Mouse (Mus musculus) liver, embryonic 11.5 days (tissue): ENCODE measurements at regions not wholly inside any gene's neighbourhood (a gene's known extent, or its start where the extent isn't known, plus 50 kb on each side); places are given as distances from the start of the nearest gene placed in this dataset.
A peak's percentile ranks its signal among the peaks of the same experiment; 100 is the strongest.

Experiments
- ATAC-seq: fragments of 200-750 bp; cut with Nextera tagmentation; replicated peaks from 2 replicates; pipeline ENCODE4 v1.8.0; 2017; ENCODE audit warnings: moderate number of reproducible peaks, mild to moderate bottlenecking, moderate TSS enrichment, moderate library complexity; ENCODE audit not compliant: low FRiP score
- DNase-seq: peaks from one replicate; pipeline ENCODE4 v3.0.0-alpha.2; 2017; ENCODE audit warnings: low spot score
- H3K27ac ChIP-seq: fragments of 300-500 bp; sonication (generic); 2 replicates; pipeline ENCODE4 v1.5.1; 2014; ENCODE audit warnings: mild to moderate bottlenecking, low read depth, low read length, control low read depth
- H3K27me3 ChIP-seq: fragments of 300-500 bp; sonication (generic); replicated peaks from 2 replicates; pipeline ENCODE4 v1.6.1; 2014; ENCODE audit warnings: low read length, mixed read lengths; ENCODE audit not compliant: control insufficient read depth, insufficient read depth
- H3K36me3 ChIP-seq: fragments of 300-500 bp; sonication (generic); 2 replicates; pipeline ENCODE4 v1.6.1; 2014; ENCODE audit warnings: mild to moderate bottlenecking, low read length, moderate library complexity, mixed read lengths; ENCODE audit not compliant: control insufficient read depth, insufficient read depth
- H3K4me1 ChIP-seq: fragments of 300-500 bp; sonication (generic); replicated peaks from 2 replicates; pipeline ENCODE4 v1.6.1; 2014; ENCODE audit warnings: low read length, mixed read lengths; ENCODE audit not compliant: control insufficient read depth, insufficient read depth
- H3K4me2 ChIP-seq: fragments of 300-500 bp; sonication (generic); 2 replicates; pipeline ENCODE4 v1.6.1; 2014; ENCODE audit warnings: mild to moderate bottlenecking, control low read depth, moderate library complexity
- H3K4me3 ChIP-seq: fragments of 300-500 bp; sonication (generic); 2 replicates; pipeline ENCODE4 v1.5.1; 2014; ENCODE audit warnings: low read depth, low read length, control low read depth
- H3K9ac ChIP-seq: fragments of 300-500 bp; sonication (generic); 2 replicates; pipeline ENCODE4 v1.6.1; 2014; ENCODE audit warnings: low read depth, low read length, control low read depth
- H3K9me3 ChIP-seq: fragments of 300-500 bp; sonication (generic); 2 replicates; pipeline ENCODE4 v1.6.1; 2016; ENCODE audit warnings: low read length, inconsistent platforms, mixed read lengths; ENCODE audit not compliant: control insufficient read depth
- WGBS: fragments of 180-500 bp; shearing (Covaris S2); extraction: QIAGEN DNeasy Blood & Tissue Kit; methylation state at CpG from one replicate; pipeline ENCODE4 v1.1.7; 2014; 5-methylcytosine and 5-hydroxymethylcytosine counted together

- no peaks in the 10 kb centered on the region for H3K4me1 ChIP-seq
- no peak for ATAC-seq
- H3K9ac ChIP-seq: no peak overlapping the region
- H3K36me3 ChIP-seq: no peaks in the 10 kb centered on the region
- no peak for DNase-seq
- H3K4me3 ChIP-seq: no peak overlapping the region
- H3K27ac ChIP-seq: no peak overlapping the region
- no peaks in the 10 kb centered on the region; the same call in 1 of the 2 replicates for H3K9me3 ChIP-seq
- no peaks in the 10 kb centered on the region for H3K27me3 ChIP-seq
- no peak overlapping the region for H3K4me2 ChIP-seq
- WGBS: 81% methylated on average over 4 of the region's 4 CpGs
Observed at GRCm38 (mm10) chr6:81724601-81725545, 198.6 kb upstream of the Gcfc2 start.

- no peaks in the 10 kb centered on the region for H3K4me1 ChIP-seq
- ATAC-seq: no peak
- H3K27ac ChIP-seq: no peak overlapping the region
- H3K27me3 ChIP-seq: no peaks in the 10 kb centered on the region
- no peaks in the 10 kb centered on the region; the same call in 1 of the 2 replicates for H3K9me3 ChIP-seq
- no peak overlapping the region for H3K4me3 ChIP-seq
- H3K4me2 ChIP-seq: no peak overlapping the region
- H3K36me3 ChIP-seq: no peaks in the 10 kb centered on the region
- no peak for DNase-seq
- H3K9ac ChIP-seq: no peak overlapping the region
- 51% methylated on average over 5 of the region's 5 CpGs for WGBS
Observed at GRCm38 (mm10) chr6:81731631-81732030, 191.8 kb upstream of the Gcfc2 start.

- no peak for DNase-seq
- no peaks in the 10 kb centered on the region for H3K9me3 ChIP-seq
- H3K4me2 ChIP-seq: no peak overlapping the region
- H3K27ac ChIP-seq: no peak overlapping the region
- H3K27me3 ChIP-seq: no peaks in the 10 kb centered on the region
- no peaks in the 10 kb centered on the region for H3K36me3 ChIP-seq
- 81% methylated on average over 3 of the region's 3 CpGs for WGBS
- H3K4me1 ChIP-seq: no peaks in the 10 kb centered on the region
- no peak overlapping the region for H3K4me3 ChIP-seq
- H3K9ac ChIP-seq: no peak overlapping the region
- no peak for ATAC-seq
Observed at GRCm38 (mm10) chr6:81733527-81733926, 189.9 kb upstream of the Gcfc2 start.

- Histone ChIP-seq H3K4me1 (no peaks in the 10 kb centered on the region), H3K4me3 (no peak overlapping the region), H3K4me2 (no peak overlapping the region), H3K9me3 (no peaks in the 10 kb centered on the region), H3K9ac (no peak overlapping the region), H3K36me3 (no peaks in the 10 kb centered on the region), H3K27ac (no peak overlapping the region), H3K27me3 (no peaks in the 10 kb centered on the region)
- 86% methylated on average over 5 of the region's 5 CpGs for WGBS
- no peak for ATAC-seq
- DNase-seq: no peak
Observed at GRCm38 (mm10) chr6:81738466-81738865, 185.0 kb upstream of the Gcfc2 start.

- no peak for DNase-seq
- Histone ChIP-seq H3K4me2 (no peak overlapping the region), H3K36me3 (no peaks in the 10 kb centered on the region), H3K4me3 (no peak overlapping the region), H3K4me1 (no peaks in the 10 kb centered on the region), H3K27me3 (no peaks in the 10 kb centered on the region), H3K27ac (no peak overlapping the region), H3K9ac (no peak overlapping the region), H3K9me3 (no peaks in the 10 kb centered on the region)
- peak; percentile 36; the same call in 1 of the 2 replicates for ATAC-seq
- 57% methylated on average over 3 of the region's 3 CpGs for WGBS
Observed at GRCm38 (mm10) chr6:81749681-81750080, 173.8 kb upstream of the Gcfc2 start.

- H3K36me3 ChIP-seq: no peaks in the 10 kb centered on the region
- no peak overlapping the region for H3K27ac ChIP-seq
- no peak overlapping the region for H3K4me2 ChIP-seq
- no peak for ATAC-seq
- H3K9ac ChIP-seq: no peak overlapping the region
- no peak overlapping the region for H3K4me3 ChIP-seq
- no peaks in the 10 kb centered on the region for H3K4me1 ChIP-seq
- 80% methylated on average over 5 of the region's 5 CpGs for WGBS
- DNase-seq: no peak
- no peaks in the 10 kb centered on the region for H3K9me3 ChIP-seq
- no peaks in the 10 kb centered on the region for H3K27me3 ChIP-seq
Observed at GRCm38 (mm10) chr6:81751631-81752030, 171.8 kb upstream of the Gcfc2 start.

- ATAC-seq: no peak
Observed at GRCm38 (mm10) chr6:81756242-81756641, 167.2 kb upstream of the Gcfc2 start.

GRCm38 (mm10) chr6:81758876-81759275 lies 164.6 kb upstream of the Gcfc2 start:
- DNase-seq: no peak
- ATAC-seq: no peak
- Histone ChIP-seq H3K9me3 (no peaks in the 10 kb centered on the region), H3K4me1 (no peaks in the 10 kb centered on the region), H3K36me3 (no peaks in the 10 kb centered on the region), H3K27me3 (no peaks in the 10 kb centered on the region), H3K27ac (no peak overlapping the region), H3K9ac (no peak overlapping the region), H3K4me2 (no peak overlapping the region), H3K4me3 (no peak overlapping the region)
- WGBS: 83% methylated on average over 5 of the region's 5 CpGs

More at GRCm38 (mm10) chr6:81756242-81756641, 167.2 kb upstream of the Gcfc2 start:
- no peak for DNase-seq
- H3K27me3 ChIP-seq: no peaks in the 10 kb centered on the region
- H3K27ac ChIP-seq: no peak overlapping the region
- 77% methylated on average over 7 of the region's 7 CpGs for WGBS
- H3K9me3 ChIP-seq: no peaks in the 10 kb centered on the region
- no peak overlapping the region for H3K4me3 ChIP-seq
- H3K4me1 ChIP-seq: no peaks in the 10 kb centered on the region
- no peak overlapping the region for H3K9ac ChIP-seq
- H3K36me3 ChIP-seq: no peaks in the 10 kb centered on the region
- H3K4me2 ChIP-seq: no peak overlapping the region

GRCm38 (mm10) chr6:81760181-81760580 lies 163.3 kb upstream of the Gcfc2 start:
- Histone ChIP-seq H3K9me3 (no peaks in the 10 kb centered on the region), H3K27ac (no peak overlapping the region), H3K27me3 (no peaks in the 10 kb centered on the region), H3K4me3 (no peak overlapping the region), H3K4me2 (no peak overlapping the region), H3K9ac (no peak overlapping the region), H3K4me1 (no peaks in the 10 kb centered on the region), H3K36me3 (no peaks in the 10 kb centered on the region)
- ATAC-seq (no peak), DNase-seq (no peak)
- 73% methylated on average over 2 of the region's 2 CpGs for WGBS
